Mouse (Mus musculus): Measurements from ENCODE around the gene Tesc. TPM values are rescaled to one million over a fixed set of nuclear protein-coding genes. Genes with fewer than 3 reads are reported as not detected.
A peak's percentile ranks its signal among the peaks of the same experiment; 100 is the strongest.

Tesc gene
- polyA plus RNA-seq, 1 experiment, result 9.8 TPM

DNA sequence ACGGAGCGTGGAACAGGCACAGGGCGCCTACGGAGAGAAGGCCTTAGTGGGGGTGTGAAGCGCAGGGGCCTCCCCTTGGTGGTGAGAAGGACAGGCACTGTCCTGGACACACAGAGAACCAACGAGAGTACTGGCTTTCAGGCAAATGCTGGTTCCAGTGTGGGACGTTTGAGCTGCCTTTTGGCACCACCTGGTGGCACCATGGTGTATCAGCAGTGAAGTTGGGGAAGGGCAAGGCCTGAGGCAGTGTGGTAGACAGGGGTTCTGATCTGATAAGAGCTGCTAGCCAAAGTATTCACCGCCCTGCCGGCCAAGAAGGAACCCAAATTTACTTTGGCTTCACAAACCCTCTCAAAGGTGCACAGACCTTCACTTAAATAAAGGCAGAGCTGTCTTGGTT, 41.8 kb downstream of the Tesc start:
- WGBS, result 51% methylated on average over 9 of the region's 9 CpGs
- H3K27me3 ChIP-seq (ENCODE audit: control insufficient read depth, insufficient read depth, low read length), result no peaks in the 10 kb centered on the region
- no peak overlapping the region for H3K27ac ChIP-seq (ENCODE audit: insufficient read depth, low read depth, low read length)
- peaks cover 13% of the 10 kb centered on the region for H3K4me1 ChIP-seq (ENCODE audit: control insufficient read depth, insufficient read depth, insufficient read length, low read length)
- no peak overlapping the region for H3K4me3 ChIP-seq (ENCODE audit: low read depth, low read length)
- peak; percentile 74; the same call in 1 of the 2 replicates for TF ChIP-seq CTCF (IDR thresholded peaks at IDR 0.05; ENCODE audit: extremely low read depth, insufficient read length, insufficient replicate concordance, low read depth, low read length)
- no peak for TF ChIP-seq POLR2A (IDR thresholded peaks at IDR 0.05; ENCODE audit: low read depth, low read length)
- H3K36me3 ChIP-seq (ENCODE audit: control insufficient read depth, insufficient read depth, low read length), result peaks cover 7% of the 10 kb centered on the region; the same call in 1 of the 2 replicates

DNA sequence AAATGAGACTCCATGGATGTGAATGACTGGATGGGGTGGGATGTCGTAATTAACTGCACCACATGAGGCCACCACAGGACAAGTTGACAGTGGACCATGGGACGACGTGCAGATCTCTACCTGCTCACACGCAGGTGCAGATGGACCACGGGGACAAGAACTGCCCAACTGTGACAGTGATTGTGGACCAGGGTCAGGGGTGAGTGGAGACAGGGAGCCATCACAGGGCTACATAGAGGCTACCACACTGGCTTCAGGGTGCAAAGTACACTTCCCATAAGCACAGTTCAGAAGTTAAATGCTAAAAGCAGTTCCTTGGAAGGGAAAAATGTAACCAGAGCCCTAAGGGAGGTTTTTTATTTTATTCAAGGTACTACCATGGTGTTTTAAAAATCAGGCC, 44.2 kb downstream of the Tesc start:
- Histone ChIP-seq H3K27ac (ENCODE audit: insufficient read depth, low read depth, low read length) (no peak overlapping the region), H3K27me3 (ENCODE audit: control insufficient read depth, insufficient read depth, low read length) (no peaks in the 10 kb centered on the region), H3K4me3 (ENCODE audit: low read depth, low read length) (no peak overlapping the region), H3K36me3 (ENCODE audit: control insufficient read depth, insufficient read depth, low read length) (peaks cover 25% of the 10 kb centered on the region), H3K4me1 (ENCODE audit: control insufficient read depth, insufficient read depth, insufficient read length, low read length) (peaks cover 4% of the 10 kb centered on the region)
- 79% methylated on average over 5 of the region's 5 CpGs for WGBS
- no peak for TF ChIP-seq POLR2A (IDR thresholded peaks at IDR 0.05; ENCODE audit: low read depth, low read length)
- TF ChIP-seq CTCF (IDR thresholded peaks at IDR 0.05; ENCODE audit: extremely low read depth, insufficient read length, insufficient replicate concordance, low read depth, low read length), result no peak

DNA sequence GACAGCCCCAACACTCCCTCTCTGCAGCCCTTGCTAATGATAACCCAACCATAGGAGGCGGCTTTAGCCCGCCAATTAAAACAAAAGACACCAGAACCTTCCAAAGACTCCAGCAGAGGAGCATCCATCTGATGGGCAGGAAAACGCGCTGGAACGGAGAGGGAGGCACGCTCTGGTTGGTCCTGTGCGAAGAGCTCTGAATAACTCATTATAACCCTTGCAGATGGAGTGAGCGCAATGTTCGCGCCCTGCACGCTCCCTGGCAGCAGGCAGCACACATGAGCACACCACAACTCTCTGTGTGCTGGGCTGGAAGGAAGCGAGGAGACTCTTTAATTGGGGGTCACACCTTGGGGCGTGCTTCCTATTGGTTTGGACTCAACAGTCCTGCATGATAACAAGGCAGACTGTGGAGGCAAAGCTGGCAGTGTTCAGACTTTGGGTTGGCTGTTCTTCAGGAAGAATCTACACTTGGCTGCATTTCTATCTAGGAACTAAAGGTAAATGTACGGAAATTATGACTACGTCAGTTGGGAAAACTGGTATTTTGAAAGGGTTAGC, 45.8 kb downstream of the Tesc start:
- WGBS, result 94% methylated on average over 15 of the region's 15 CpGs
- H3K27ac ChIP-seq (ENCODE audit: insufficient read depth, low read depth, low read length), result no peak overlapping the region
- H3K36me3 ChIP-seq (ENCODE audit: control insufficient read depth, insufficient read depth, low read length), result peaks cover 32% of the 10 kb centered on the region
- TF ChIP-seq POLR2A (IDR thresholded peaks at IDR 0.05; ENCODE audit: low read depth, low read length) (no peak), CTCF (IDR thresholded peaks at IDR 0.05; ENCODE audit: extremely low read depth, insufficient read length, insufficient replicate concordance, low read depth, low read length) (no peak)
- no peaks in the 10 kb centered on the region for H3K27me3 ChIP-seq (ENCODE audit: control insufficient read depth, insufficient read depth, low read length)
- no peak overlapping the region for H3K4me3 ChIP-seq (ENCODE audit: low read depth, low read length)
- no peaks in the 10 kb centered on the region for H3K4me1 ChIP-seq (ENCODE audit: control insufficient read depth, insufficient read depth, insufficient read length, low read length)

DNA sequence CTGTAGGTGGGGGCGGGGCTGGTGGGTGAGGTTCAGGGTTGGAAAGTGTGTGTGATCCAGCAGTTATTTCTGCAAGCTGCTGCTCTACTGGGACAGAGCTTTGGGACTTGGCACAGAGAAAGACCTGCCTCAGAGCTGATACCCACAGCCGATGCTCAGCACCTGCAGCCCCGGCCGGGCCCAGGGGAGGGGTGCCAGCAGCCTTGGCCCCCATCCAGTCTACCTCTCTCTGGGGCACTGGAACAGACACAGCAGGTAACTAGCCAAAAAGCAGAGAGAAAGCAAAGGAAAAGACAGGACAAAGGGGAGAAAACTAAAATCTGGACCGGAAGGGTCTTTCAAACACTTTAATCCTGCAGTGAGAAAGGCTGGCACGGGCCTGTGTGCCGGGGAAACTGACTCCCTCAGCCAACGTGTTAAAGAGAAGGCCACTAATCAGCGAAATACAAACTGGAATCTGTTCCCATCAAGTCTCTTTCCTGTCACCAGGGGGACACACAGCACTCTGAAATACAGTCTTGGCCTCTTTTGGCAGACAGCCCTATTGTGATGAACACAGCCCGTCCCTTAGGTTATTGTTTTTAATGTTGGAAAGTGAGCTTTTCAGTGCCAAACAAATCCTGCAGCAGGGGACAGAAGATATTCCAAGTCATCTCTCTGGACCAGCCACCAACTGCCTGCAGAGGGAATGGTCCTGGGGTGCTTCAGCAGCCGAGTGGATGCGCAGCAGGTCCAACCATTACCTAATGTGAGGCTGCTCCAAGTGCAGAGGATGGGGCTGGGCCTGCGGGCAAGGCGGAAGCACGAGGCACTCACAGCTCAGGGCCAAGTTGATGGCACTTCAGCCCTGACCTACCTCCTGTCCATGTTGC, 49.4 kb downstream of the Tesc start:
- Histone ChIP-seq H3K27me3 (ENCODE audit: control insufficient read depth, insufficient read depth, low read length) (no peaks in the 10 kb centered on the region), H3K36me3 (ENCODE audit: control insufficient read depth, insufficient read depth, low read length) (peaks cover 29% of the 10 kb centered on the region), H3K4me1 (ENCODE audit: control insufficient read depth, insufficient read depth, insufficient read length, low read length) (no peaks in the 10 kb centered on the region; the same call in 1 of the 2 replicates), H3K4me3 (ENCODE audit: low read depth, low read length) (no peak overlapping the region), H3K27ac (ENCODE audit: insufficient read depth, low read depth, low read length) (no peak overlapping the region)
- WGBS, result 89% methylated on average over 15 of the region's 15 CpGs
- TF ChIP-seq CTCF (IDR thresholded peaks at IDR 0.05; ENCODE audit: extremely low read depth, insufficient read length, insufficient replicate concordance, low read depth, low read length) (no peak), POLR2A (IDR thresholded peaks at IDR 0.05; ENCODE audit: low read depth, low read length) (no peak)

DNA sequence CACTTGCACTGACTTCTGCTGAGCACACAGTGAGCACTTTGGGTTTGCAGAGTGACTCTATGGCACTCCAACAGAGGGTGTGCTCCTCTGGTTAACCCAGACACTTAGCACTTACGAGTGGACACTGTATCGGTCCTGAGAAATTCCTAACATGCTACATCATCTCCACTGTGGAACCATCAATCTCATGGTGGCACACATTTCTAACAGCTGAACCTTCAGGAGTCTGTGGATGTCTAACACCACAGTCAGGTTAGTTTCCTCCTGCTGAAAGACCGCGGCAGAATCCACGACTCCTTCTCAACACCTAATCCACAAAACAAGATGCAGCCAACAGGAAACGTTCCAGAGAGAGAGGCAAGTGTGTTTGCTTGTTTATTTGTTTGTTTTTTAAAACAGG, 51.0 kb downstream of the Tesc start:
- H3K4me1 ChIP-seq (ENCODE audit: control insufficient read depth, insufficient read depth, insufficient read length, low read length), result no peaks in the 10 kb centered on the region; the same call in 1 of the 2 replicates
- H3K27me3 ChIP-seq (ENCODE audit: control insufficient read depth, insufficient read depth, low read length), result no peaks in the 10 kb centered on the region
- no peak overlapping the region for H3K27ac ChIP-seq (ENCODE audit: insufficient read depth, low read depth, low read length)
- WGBS, result 87% methylated on average over 6 of the region's 6 CpGs
- H3K36me3 ChIP-seq (ENCODE audit: control insufficient read depth, insufficient read depth, low read length), result peaks cover 27% of the 10 kb centered on the region
- TF ChIP-seq CTCF (IDR thresholded peaks at IDR 0.05; ENCODE audit: extremely low read depth, insufficient read length, insufficient replicate concordance, low read depth, low read length) (no peak), POLR2A (IDR thresholded peaks at IDR 0.05; ENCODE audit: low read depth, low read length) (no peak)
- H3K4me3 ChIP-seq (ENCODE audit: low read depth, low read length), result no peak overlapping the region

DNA sequence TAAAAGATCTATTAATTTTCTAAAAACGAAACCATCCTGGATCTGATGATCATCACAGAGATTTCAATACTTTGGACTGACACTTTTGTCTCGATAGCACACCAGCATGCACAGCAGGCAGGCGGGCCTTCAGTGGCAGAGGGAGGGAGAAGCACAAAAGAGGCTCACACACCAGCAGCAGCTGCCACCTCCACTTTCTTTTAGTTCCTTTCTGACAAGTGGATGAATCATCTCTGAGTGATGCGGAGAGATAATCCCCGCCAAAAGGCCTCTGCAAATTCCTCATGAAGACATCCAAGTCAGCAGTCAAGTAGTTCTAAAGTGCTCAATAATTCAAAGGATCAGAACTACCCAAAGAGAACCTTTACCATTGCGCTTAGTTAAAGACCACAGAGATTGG, 51.8 kb downstream of the Tesc start:
- Histone ChIP-seq H3K27ac (ENCODE audit: insufficient read depth, low read depth, low read length) (no peak overlapping the region), H3K4me1 (ENCODE audit: control insufficient read depth, insufficient read depth, insufficient read length, low read length) (peaks cover under 1% of the 10 kb centered on the region), H3K27me3 (ENCODE audit: control insufficient read depth, insufficient read depth, low read length) (no peaks in the 10 kb centered on the region), H3K36me3 (ENCODE audit: control insufficient read depth, insufficient read depth, low read length) (peaks cover 25% of the 10 kb centered on the region), H3K4me3 (ENCODE audit: low read depth, low read length) (no peak overlapping the region)
- TF ChIP-seq CTCF (IDR thresholded peaks at IDR 0.05; ENCODE audit: extremely low read depth, insufficient read length, insufficient replicate concordance, low read depth, low read length) (no peak), POLR2A (IDR thresholded peaks at IDR 0.05; ENCODE audit: low read depth, low read length) (no peak)
- 83% methylated on average over 6 of the region's 6 CpGs for WGBS

DNA sequence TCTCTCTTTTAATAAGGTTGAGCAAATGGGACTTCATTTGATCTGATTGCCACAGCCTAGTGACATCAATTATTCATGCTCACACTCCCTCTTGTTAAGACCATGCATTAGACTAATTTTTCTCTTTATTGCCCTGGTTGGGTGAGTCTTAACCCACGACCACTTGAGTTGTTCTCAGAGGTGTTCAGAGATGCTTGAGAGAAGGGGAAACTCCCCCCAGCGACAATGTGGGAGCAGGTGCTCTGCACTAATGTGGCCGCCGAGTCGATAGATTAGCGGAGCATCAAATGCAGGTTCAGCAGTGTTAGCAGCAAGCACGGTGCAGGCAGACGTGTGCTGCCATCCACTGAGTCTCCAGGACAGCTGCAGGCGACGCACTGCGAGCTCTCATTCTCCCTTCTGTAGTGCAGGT, 52.3 kb downstream of the Tesc start:
- H3K4me1 ChIP-seq (ENCODE audit: control insufficient read depth, insufficient read depth, insufficient read length, low read length), result peaks cover 5% of the 10 kb centered on the region
- WGBS, result 89% methylated on average over 11 of the region's 11 CpGs
- H3K4me3 ChIP-seq (ENCODE audit: low read depth, low read length), result no peak overlapping the region
- no peaks in the 10 kb centered on the region for H3K27me3 ChIP-seq (ENCODE audit: control insufficient read depth, insufficient read depth, low read length)
- TF ChIP-seq CTCF (IDR thresholded peaks at IDR 0.05; ENCODE audit: extremely low read depth, insufficient read length, insufficient replicate concordance, low read depth, low read length), result no peak
- TF ChIP-seq POLR2A (IDR thresholded peaks at IDR 0.05; ENCODE audit: low read depth, low read length), result no peak
- H3K27ac ChIP-seq (ENCODE audit: insufficient read depth, low read depth, low read length), result no peak overlapping the region
- peaks cover 22% of the 10 kb centered on the region; the same call in 1 of the 2 replicates for H3K36me3 ChIP-seq (ENCODE audit: control insufficient read depth, insufficient read depth, low read length)

All from small intestine, adult 2 months (tissue).